Mouse (Mus musculus): ENCODE measurements around the gene Ksr2.

DNA sequence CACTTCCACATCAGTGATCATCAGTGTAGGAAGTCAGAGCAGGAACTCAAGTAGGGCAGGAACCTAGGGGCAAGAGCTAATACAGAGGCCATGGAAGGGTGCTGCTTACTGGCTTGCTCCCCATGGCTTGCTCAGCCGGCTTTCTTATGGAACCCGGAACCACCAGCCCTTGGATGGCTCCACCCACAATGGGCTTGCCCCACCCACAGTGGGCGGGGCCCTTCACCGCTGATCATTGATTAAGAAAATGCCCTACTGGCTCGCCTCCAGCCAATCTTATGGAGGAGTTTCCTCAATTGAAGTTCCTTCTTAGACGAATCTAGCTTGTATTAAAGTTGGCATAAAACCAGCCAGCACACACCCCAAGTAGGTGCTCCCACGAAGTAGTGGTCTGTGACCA, 102.1 kb downstream of the Ksr2 start:
- TF ChIP-seq CTCF (IDR thresholded peaks at IDR 0.05; ENCODE audit: low read depth, low read length): no peak
- no peak for TF ChIP-seq POLR2A (IDR thresholded peaks at IDR 0.05; ENCODE audit: extremely low read depth, insufficient read depth, low read length)

Measured in liver, adult 2 months (tissue).